Mouse (Mus musculus) common myeloid progenitor, adult 5-6 weeks (primary cell): ENCODE results near the gene Lsm11. TPM values are rescaled to one million over a fixed set of nuclear protein-coding genes. Genes with fewer than 3 reads are reported as not detected.

Source experiments
- ATAC-seq: replicated peaks from 2 replicates; pipeline ENCODE4 v1.8.0; 2016; ENCODE audit warnings: low read depth, mild to moderate bottlenecking, moderate TSS enrichment, inconsistent platforms; ENCODE audit not compliant: poor library complexity, severe bottlenecking
- total RNA-seq: library from RNA; stranded (forward); fragments of 200-1000, 187-1606 nt; gene quantifications from 2 replicates; pipeline ENCODE4 v1.2.3, GENCODE M21; 2017

Lsm11 gene
- total RNA-seq, 1 experiment from 2014 or later = 4.1 TPM

DNA sequence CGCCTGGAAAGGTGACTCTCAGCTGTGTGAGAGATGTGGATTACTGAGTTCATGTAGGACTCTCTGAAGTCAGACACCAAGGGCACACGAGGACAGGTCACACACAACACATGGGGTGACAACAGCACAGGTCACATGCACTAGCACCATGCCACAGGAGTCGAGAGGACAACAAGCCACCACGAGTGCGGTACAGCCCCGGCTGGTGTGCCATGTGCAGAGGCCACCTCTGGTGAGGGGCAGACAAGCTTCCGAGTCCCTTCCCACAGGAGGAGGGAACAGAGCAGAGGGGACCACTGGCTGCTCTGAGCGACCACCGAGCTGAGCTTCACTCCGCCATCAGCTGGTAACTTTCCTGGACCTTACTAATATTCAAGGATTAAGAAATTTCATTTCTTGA, 12.0 kb downstream of the Lsm11 start:
- ATAC-seq = no peak

DNA sequence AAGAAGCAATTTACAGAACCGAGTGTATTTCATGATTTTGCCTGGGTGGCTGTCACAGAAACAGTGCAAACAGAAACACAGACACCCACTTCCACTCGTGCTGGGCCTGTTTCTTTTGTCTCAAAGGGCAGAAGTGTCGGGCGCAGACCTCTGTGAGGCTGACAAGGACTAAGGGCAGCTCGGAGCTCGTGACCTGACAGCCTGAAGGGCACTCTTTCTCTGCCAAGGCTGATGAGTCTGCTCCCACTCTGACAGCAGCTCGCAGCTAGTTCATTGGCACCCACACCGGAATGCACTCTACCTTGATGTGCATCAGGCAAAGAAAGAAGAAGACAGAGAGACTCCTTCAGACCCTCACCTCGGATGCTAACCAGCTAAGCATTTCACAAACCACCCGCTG, 15.2 kb downstream of the Lsm11 start:
- ATAC-seq = no peak

DNA sequence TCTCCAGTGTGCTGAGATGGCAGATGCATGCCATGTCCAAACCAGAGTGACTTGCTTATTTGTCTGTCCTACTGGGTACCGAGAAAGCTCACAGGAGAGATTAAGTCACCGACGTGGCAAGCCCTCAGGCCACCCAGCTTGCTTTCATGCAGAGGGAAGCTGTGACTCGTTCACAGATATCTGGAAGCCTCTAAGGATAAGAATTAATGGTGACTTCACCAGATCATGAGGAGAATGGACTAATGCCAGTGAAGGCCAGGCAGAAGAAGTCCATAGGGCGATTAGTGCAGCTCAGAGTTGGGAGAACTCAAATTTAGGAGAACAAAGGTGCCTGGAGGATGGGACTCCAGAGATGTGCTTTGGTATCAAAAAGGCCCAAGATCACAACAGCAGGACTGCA, 17.3 kb downstream of the Lsm11 start:
- ATAC-seq = no peak

DNA sequence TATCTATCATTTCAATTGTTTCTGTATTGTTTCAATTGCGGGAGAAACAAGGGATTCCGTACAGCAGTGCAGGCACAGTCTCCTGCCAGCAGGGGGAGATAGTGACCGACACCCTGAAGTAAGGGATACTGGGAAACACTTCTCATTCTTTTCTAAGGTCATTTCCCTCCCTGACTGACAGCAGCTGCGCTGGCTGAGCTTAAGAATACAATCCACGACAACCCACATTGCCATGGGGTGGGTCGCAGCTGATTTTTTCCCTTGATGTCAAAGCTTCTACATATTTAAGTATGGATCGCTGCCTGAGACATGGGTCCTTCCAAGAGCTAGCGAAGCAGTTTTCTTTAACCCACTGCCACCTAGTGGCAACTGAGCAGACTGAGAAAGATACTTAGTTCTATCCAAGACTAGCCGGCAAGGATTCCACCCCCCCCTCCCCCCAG, 18.1 kb downstream of the Lsm11 start:
- peak; percentile 94 for ATAC-seq

- ATAC-seq = no peak
Measured at GRCm38 (mm10) chr11:45925436-45925835, 19.3 kb downstream of the Lsm11 start.

DNA sequence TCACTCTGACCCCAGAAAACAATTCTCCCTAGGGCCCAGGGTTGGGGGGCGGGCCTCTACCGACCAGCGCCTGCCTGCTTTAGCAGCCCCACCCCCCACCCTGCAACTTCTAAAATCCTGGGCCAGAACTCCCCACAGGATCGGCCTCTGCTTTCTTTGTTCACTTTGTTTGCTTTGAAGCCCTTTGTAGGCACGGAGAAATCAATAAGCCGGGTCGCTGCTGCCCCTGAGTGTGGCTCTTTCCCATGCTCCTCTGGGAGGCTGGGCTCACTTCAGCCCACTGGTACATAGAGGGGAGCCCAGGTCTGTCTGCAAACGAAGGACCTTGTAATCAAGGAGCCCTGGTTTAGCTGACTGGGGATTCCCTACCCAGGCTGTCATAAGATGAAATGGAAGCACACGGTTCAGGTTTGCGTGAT, 23.2 kb downstream of the Lsm11 start:
- ATAC-seq = no peak

- ATAC-seq = no peak
Measured at GRCm38 (mm10) chr11:45921026-45921425, 23.7 kb downstream of the Lsm11 start.

DNA sequence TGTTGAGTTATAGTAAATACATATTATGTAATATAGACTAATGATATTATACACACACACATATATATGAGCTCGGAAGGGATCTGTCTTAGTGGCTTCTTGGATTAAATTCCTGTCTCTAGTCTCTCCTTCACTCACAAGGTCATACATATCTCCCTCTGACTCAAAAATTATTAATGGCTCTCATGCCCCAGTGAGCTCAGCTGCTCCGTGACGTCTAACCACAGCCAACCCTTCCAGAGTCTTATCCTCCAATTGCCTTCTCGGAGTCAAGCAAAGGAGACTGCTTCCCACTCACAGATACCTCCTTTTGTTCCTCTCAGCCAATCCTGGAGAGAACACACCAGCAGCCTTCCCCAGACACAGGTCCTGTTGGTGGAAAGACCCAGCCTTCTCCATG, 25.9 kb downstream of the Lsm11 start:
- no peak for ATAC-seq

DNA sequence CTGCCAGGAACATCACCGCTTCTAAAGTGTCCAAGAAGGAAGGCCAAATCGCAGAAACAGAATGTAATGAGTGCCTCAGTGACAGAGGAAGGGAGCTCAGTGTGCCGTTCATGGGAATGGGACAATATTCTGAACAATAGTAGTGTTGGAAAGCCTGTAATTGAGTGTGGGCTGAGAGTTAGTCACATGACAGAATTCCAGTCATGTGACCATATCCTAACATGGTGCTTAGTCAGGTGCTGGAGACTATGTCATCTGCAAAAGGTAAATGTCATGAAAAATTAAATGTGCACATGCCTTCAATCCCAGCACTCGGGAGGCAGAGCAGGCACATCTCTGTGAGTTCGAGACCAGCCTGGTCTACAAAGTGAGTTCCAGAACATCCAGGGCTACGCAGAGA, 26.7 kb downstream of the Lsm11 start:
- ATAC-seq = no peak

DNA sequence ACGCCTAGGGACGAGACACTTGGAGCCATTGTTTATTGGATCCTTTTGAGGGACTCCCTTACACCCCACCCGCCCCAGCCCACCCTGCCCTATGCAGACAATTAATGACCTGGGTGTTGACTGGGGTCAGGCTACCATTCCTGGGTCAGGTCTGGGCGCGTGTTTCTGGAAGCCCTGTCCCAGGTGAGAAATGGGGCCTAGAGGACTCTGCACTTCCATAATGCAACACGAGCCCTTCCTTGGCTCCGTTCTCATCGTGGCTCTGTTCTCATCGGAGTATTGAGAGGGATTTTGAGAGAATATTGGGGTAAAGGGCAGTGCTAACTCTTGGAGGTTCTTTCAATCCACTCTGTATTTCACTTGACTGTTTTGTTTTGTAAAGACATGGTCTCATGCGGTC, 28.5 kb downstream of the Lsm11 start:
- ATAC-seq = no peak

DNA sequence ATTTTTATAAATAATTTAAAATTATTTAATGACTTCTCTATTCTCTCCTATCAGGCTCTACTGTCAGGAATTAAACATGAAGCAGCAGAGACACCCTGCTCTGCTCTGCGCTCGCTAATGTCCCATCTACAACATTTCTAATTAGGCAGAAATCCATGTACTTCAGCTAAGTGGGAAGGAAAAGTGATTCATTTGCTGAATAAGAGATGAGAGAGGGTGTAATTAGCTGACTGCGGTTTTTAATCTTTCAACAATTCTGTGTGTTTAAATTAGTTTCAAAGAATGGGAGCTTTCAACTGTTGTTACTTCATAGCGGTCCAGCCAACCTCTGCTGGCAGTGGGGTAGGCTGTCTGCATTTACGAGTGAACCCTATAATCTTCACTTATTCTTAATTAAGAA, 34.0 kb downstream of the Lsm11 start:
- no peak for ATAC-seq

DNA sequence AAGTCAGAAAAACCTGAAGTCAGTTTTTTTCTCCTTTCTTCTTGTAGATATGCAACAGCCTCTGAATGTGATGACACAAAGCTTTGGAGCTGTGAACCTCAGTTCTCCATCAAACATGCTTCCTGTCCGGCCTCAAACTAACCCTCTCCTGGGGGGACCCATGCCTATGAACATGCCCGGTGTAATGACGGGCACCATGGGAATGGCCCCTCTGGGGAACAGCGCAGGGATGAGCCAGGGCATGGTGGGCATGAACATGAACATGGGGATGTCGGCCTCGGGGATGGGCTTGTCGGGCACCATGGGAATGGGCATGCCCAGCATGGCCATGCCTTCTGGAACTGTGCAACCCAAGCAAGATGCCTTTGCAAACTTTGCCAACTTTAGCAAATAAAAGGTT, 35.8 kb downstream of the Lsm11 start:
- no peak for ATAC-seq

GRCm38 (mm10) chr11:45908070-45908469, 36.7 kb downstream of the Lsm11 start:
- ATAC-seq = no peak

DNA sequence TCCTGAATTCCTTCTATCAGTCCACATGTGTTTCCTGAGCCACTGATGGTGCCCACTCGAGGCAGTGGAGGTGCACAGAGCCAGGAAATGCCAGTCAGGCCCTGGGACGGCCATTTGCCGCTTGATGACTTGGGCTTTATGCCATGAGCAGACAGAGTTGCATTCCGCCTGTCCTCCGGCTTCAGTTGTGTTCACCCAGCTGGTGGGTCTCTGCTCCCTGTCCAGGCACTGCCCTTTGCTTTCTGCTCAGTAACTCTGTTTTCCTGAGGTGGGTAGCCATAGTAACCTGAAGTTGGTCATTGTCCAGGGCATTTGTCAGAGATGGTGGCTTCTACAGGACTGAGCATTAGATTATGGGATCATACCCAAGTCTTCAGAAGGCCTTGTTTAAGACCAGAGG, 37.4 kb downstream of the Lsm11 start:
- ATAC-seq = no peak

- ATAC-seq = peak; percentile 54; the same call in 1 of the 2 replicates
Measured at GRCm38 (mm10) chr11:45906109-45906786, 38.5 kb downstream of the Lsm11 start.

DNA sequence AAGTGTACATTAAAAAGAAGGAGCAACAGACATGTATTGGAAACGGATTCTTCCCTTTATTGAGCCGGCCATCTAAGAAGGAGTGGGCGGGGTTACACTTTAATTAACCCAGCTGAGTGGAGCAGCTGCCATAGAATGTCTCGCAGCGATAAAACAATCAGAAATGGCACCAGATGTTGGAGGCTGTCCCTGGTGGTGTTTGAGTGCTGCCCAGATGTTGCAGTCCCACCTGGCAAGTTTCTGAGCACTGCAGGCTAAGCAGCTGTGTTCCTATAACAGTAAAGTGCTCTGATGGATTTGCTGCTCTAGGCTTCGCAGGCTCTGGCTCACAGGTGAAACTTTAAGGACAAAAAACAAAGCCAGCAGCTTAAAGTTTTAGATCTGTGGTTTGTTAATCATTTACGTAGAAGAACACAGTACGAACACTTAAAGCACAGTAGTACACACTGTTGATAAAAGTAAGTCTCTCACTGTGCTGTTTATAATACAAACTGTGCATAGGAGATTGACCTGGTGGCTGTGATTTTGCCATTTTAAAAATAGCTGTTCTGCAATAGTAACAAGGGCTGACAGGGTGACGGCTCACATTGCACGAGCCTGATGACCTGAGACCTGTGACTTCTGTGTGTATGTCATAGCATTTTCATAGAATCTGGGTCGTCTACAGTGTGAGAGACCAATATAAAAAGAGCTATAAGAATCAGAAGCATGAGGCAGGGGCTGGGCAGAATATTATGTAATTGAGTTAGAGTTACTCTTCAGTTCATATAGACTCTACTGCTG, 44.3 kb downstream of the Lsm11 start:
- no peak for ATAC-seq

- ATAC-seq = no peak
Measured at GRCm38 (mm10) chr11:45897392-45897791, 47.3 kb downstream of the Lsm11 start.

DNA sequence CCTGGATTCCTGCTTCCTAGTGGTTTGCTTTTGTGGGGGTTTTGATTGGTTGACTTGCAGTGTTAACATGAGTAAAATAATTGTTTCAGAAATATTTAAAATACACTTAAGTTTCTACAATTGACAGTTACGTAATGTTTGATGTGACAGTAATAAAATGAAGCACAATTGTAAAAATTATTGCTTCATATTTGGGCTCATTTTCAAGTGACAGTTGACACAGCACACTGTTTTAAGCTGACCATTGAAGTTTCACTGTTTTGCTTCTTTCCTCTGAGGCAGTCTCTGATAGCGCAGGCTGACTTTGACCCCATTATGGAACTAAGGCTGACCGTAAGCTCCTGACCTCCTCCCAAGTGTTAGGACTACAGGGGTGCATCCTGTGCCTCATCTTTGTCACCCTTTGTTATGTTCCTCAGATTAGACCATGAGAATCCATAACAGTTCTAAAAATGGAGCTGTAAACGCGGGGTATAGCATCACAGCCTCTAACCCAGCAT, 51.8 kb downstream of the Lsm11 start:
- no peak for ATAC-seq

- ATAC-seq = no peak
Measured at GRCm38 (mm10) chr11:45890423-45890822, 54.3 kb downstream of the Lsm11 start.

DNA sequence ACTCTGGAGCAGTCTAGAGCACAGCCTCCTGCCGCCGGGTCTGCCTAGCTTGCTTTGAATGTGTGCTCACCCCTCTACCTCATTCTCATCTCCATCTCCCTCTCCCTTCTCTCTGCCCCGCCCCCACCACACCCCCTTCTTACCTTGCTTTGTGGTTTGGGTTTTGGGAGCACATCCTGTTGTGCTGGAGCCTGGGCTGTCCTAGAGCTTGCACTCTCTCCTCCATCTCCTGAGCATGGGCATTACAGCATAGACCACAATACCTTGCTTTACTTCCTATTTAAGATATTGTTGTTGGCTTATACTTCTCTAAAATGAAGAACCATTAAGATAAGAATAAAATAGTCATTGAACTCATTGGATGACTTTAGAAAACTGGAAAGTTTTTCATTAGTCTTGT, 54.8 kb downstream of the Lsm11 start:
- ATAC-seq = peak; percentile 45

- no peak for ATAC-seq
Measured at GRCm38 (mm10) chr11:45888471-45889030, 56.2 kb downstream of the Lsm11 start.
